Mouse (Mus musculus) heart, embryonic 12.5 days (tissue): Measurements from ENCODE around the gene Fam168a. TPM values are rescaled to one million over a fixed set of nuclear protein-coding genes. Genes with fewer than 3 reads are reported as not detected.

ENCODE experiments used
- ATAC-seq: fragments of 200-750 bp; cut with Nextera tagmentation; 2 replicates; pipeline ENCODE4 v1.8.0; 2017; ENCODE audit warnings: moderate TSS enrichment, moderate library complexity; ENCODE audit not compliant: insufficient number of reproducible peaks, low FRiP score
- H3K27ac ChIP-seq: fragments of 300-500 bp; sonication (generic); 2 replicates; pipeline ENCODE4 v1.5.1; 2016; ENCODE audit warnings: mild to moderate bottlenecking, moderate library complexity; ENCODE audit not compliant: poor library complexity, severe bottlenecking
- H3K27me3 ChIP-seq: fragments of 300-500 bp; sonication (generic); replicated peaks from 2 replicates; pipeline ENCODE4 v1.6.1; 2016; ENCODE audit warnings: mild to moderate bottlenecking, moderate library complexity
- H3K36me3 ChIP-seq: fragments of 300-500 bp; sonication (generic); 2 replicates; pipeline ENCODE4 v1.6.1; 2016; ENCODE audit warnings: mild to moderate bottlenecking, moderate library complexity
- H3K4me1 ChIP-seq: fragments of 300-500 bp; sonication (generic); replicated peaks from 2 replicates; pipeline ENCODE4 v1.6.1; 2016; ENCODE audit warnings: mild to moderate bottlenecking
- H3K4me2 ChIP-seq: fragments of 300-500 bp; sonication (generic); 2 replicates; pipeline ENCODE4 v1.6.1; 2016; ENCODE audit warnings: mild to moderate bottlenecking, moderate library complexity
- H3K4me3 ChIP-seq: fragments of 300-500 bp; sonication (generic); 2 replicates; pipeline ENCODE4 v1.5.1; 2016; ENCODE audit warnings: mild to moderate bottlenecking
- H3K9ac ChIP-seq: fragments of 300-500 bp; sonication (generic); 2 replicates; pipeline ENCODE4 v1.6.1; 2016; ENCODE audit warnings: mild to moderate bottlenecking, moderate library complexity
- H3K9me3 ChIP-seq: fragments of 300-500 bp; sonication (generic); replicated peaks from 2 replicates; pipeline ENCODE4 v1.6.1; 2016; ENCODE audit warnings: mild to moderate bottlenecking, moderate library complexity
- WGBS: fragments of 180-500 bp; shearing (Covaris S2); methylation state at CpG from one replicate; pipeline ENCODE4 v1.1.7; 2016; 5-methylcytosine and 5-hydroxymethylcytosine counted together
- polyA plus RNA-seq: library from polyadenylated mRNA; unstranded; fragments of >200 nt; fragmentation: Nextera tagmentation; extraction: Ambion mirVana; gene quantifications from 2 replicates; pipeline ENCODE4 v1.2.1, GENCODE M21; 2016

The Fam168a gene
- polyA plus RNA-seq, 1 experiment from 2014 or later: 31.6 TPM

DNA sequence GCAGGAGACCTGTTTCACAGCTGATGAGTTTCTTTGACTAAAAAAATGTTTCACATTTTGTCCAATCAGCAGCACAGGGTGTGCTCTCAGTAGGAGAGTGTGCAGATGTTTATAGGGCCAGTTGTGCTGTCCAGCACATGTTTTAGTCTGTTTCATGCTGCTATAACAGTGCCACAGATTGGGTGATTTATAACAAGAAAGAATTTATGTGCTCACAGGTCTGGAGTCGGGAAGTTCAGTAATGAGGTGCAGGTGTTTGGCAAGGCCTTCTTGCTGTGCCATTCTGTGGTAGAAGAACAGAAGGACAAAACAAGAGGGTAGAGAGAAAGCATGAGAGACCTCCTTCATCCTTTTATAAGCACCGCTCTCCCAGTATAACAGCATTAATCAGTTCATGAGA lies 78.2 kb downstream of the Fam168a start:
- no peak for ATAC-seq
- Histone ChIP-seq H3K27ac (no peak overlapping the region), H3K27me3 (no peaks in the 10 kb centered on the region), H3K4me3 (no peak overlapping the region), H3K9ac (no peak overlapping the region), H3K9me3 (no peaks in the 10 kb centered on the region), H3K4me2 (no peak overlapping the region), H3K36me3 (no peaks in the 10 kb centered on the region), H3K4me1 (peaks cover 8% of the 10 kb centered on the region)
- 77% methylated on average over 2 of the region's 2 CpGs for WGBS

DNA sequence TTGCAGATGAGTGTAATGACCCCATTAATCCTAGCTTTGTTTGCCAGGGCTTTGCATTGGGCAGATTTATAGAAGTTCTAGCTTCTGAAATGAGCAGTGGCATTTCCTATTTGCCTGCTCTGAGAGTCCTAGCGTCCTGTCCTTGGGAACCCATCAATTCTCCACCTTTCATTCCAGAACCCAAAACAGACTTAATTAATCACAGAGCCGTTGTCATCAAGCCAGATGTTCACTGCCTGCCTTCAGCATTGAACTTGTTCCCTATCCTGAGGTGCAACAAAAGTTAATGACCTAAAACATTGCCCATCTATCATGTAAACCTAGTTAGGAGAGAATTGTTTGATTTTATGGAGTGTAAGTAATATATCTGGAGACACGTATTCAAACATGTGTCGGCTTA lies 79.0 kb downstream of the Fam168a start:
- no peaks in the 10 kb centered on the region for H3K9me3 ChIP-seq
- ATAC-seq: no peak
- WGBS: 78% methylated on average over 4 of the region's 4 CpGs

DNA sequence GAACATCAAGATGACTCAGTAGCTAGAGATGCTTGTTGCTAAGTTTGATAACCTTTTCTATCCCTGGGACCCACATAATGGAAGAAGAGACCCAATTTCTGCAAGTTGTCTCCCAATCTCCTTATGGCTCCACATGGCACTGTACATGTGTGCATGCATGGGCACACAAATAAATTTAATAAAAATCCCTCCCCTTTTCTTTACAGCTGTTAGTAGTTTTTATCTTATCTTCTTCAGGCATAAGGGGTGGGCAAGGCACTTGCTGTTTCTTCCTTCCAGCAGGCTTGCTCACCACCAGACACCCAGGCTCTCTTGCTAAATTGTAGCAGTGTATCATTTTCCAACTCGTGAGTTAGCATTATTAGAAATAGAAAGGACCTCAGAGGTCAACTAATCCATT lies 79.6 kb downstream of the Fam168a start:
- Histone ChIP-seq H3K9ac (no peak overlapping the region), H3K27me3 (no peaks in the 10 kb centered on the region), H3K4me3 (no peak overlapping the region), H3K9me3 (no peaks in the 10 kb centered on the region), H3K4me2 (no peak overlapping the region), H3K4me1 (no peaks in the 10 kb centered on the region), H3K36me3 (no peaks in the 10 kb centered on the region), H3K27ac (no peak overlapping the region)
- no peak for ATAC-seq
- 60% methylated on average over 1 of the region's 1 CpGs for WGBS

More for the DNA sequence above, 79.0 kb downstream of the Fam168a start:
- Histone ChIP-seq H3K4me1 (peaks cover 4% of the 10 kb centered on the region), H3K27me3 (no peaks in the 10 kb centered on the region), H3K4me3 (no peak overlapping the region), H3K4me2 (no peak overlapping the region), H3K36me3 (no peaks in the 10 kb centered on the region), H3K9ac (no peak overlapping the region), H3K27ac (no peak overlapping the region)

DNA sequence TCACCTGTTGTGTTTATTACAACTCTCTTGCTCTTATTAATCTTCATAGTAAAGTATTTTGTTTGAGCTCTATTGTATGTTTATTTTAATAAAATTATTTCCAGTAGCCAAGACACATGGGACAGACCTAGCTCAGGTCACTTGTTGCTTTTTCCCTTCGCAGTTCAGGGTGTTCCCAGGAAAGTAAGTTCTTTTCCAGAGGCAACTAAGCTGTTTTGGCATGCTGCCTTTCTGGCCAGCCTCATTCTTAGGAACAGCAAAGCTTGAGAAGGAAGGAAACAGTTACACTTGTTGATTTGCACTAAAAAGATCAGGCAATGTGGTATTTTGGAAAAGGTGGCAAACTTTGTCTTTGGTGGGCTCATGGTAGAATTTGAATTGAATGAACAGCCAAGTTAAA lies 81.9 kb downstream of the Fam168a start:
- Histone ChIP-seq H3K4me1 (no peaks in the 10 kb centered on the region), H3K36me3 (no peaks in the 10 kb centered on the region), H3K9ac (no peak overlapping the region), H3K4me3 (no peak overlapping the region), H3K9me3 (no peaks in the 10 kb centered on the region), H3K27me3 (no peaks in the 10 kb centered on the region), H3K27ac (no peak overlapping the region), H3K4me2 (no peak overlapping the region)
- ATAC-seq: no peak
- 79% methylated on average over 1 of the region's 1 CpGs for WGBS

DNA sequence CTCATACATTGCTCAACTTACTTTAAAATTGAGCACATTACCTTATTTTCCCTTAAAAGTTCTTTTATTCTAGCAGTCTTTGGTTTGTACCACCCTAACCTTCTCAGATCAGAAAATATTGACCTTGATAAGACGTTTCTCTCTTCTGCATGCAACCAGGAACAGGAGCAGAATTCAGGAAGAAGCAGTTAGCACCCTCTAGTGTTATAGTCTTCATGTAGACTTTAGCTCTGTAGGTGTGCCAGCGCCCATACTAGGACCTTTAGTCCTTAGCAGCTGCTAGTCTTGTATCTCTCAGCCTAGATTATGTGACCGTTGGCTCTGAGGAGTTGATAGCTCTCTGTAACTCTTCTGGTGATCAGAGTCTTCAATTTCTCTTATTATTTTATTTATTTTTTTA lies 92.4 kb downstream of the Fam168a start:
- H3K4me1 ChIP-seq: no peaks in the 10 kb centered on the region
- no peak for ATAC-seq
- H3K9ac ChIP-seq: no peak overlapping the region
- H3K27me3 ChIP-seq: no peaks in the 10 kb centered on the region
- no peaks in the 10 kb centered on the region for H3K9me3 ChIP-seq
- H3K36me3 ChIP-seq: no peaks in the 10 kb centered on the region
- no peak overlapping the region for H3K27ac ChIP-seq
- H3K4me2 ChIP-seq: no peak overlapping the region
- WGBS: 33% methylated on average over 3 of the region's 3 CpGs
- no peak overlapping the region for H3K4me3 ChIP-seq

DNA sequence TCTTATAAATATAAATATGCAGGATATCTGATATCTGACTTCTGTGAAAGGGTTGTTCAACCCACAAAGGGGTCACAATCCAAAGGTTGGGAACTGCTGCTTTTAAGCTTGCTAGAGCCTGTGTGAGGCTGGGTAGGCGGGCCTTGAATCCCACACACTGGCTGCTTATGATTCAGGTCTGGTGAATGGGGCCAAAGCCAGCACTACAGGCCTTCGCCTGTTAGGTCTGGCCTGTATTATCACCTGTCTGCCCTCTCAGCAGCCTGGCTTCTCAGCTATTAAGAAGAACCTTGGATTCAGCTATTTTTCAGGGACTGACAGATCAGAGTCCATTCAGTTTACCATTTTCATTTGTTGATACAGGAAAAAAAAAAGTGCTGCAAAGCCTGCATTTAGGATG lies 99.0 kb downstream of the Fam168a start:
- Histone ChIP-seq H3K27ac (peak overlapping the region; percentile 8; the same call in 1 of the 2 replicates), H3K9me3 (no peaks in the 10 kb centered on the region), H3K27me3 (no peaks in the 10 kb centered on the region), H3K36me3 (peaks cover 3% of the 10 kb centered on the region; the same call in 1 of the 2 replicates), H3K4me2 (no peak overlapping the region), H3K9ac (no peak overlapping the region), H3K4me3 (no peak overlapping the region), H3K4me1 (peaks cover 8% of the 10 kb centered on the region; the same call in 1 of the 2 replicates)
- ATAC-seq: no peak
- 70% methylated on average over 2 of the region's 2 CpGs for WGBS

DNA sequence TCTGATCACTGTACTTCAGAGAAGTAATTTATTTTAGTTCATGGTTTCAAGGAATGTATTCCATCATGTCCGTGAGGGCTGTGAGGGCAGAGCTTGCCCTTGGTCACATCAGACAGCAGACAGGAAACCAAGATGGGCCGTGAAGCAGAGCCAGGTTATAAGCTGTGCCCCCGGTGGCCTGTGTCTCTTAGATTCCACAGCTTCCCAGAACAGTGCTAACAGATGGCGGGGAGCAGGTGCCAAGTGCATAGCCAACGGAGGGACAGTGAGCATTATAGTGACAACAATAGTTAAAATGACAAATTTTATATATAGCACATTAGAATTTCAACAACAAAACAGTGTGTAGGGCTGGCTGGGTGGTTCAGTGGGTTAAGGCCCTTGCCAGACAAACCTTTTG lies 105.5 kb downstream of the Fam168a start:
- H3K27me3 ChIP-seq: no peaks in the 10 kb centered on the region
- no peak overlapping the region for H3K4me3 ChIP-seq
- no peak overlapping the region for H3K27ac ChIP-seq
- peaks cover 13% of the 10 kb centered on the region for H3K36me3 ChIP-seq
- ATAC-seq: no peak
- peaks cover 13% of the 10 kb centered on the region for H3K4me1 ChIP-seq
- 77% methylated on average over 5 of the region's 5 CpGs for WGBS
- no peak overlapping the region for H3K4me2 ChIP-seq
- no peak overlapping the region for H3K9ac ChIP-seq
- no peaks in the 10 kb centered on the region for H3K9me3 ChIP-seq

DNA sequence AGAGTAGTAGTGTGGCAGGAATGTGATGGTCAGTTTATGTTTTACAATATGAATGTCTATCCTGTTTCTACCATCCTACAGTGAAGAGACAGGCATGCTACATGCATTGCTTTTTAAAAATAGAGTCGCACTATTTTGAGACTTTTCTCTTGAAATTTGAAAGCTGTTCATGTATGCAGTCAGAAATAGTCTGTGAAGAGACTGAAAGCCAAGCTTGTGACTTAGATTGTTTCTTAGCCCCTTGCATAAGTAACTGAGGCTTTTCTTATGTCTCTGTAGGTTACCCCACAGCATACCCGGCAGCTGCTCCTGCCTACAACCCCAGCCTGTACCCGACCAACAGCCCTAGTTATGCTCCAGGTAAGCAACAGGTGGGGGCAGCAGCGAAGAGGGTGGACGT lies 106.2 kb downstream of the Fam168a start:
- Histone ChIP-seq H3K9ac (no peak overlapping the region), H3K4me1 (peaks cover 21% of the 10 kb centered on the region), H3K4me2 (no peak overlapping the region), H3K9me3 (no peaks in the 10 kb centered on the region), H3K27ac (no peak overlapping the region), H3K36me3 (peaks cover 13% of the 10 kb centered on the region), H3K4me3 (no peak overlapping the region), H3K27me3 (no peaks in the 10 kb centered on the region)
- 84% methylated on average over 5 of the region's 5 CpGs for WGBS
- no peak for ATAC-seq

DNA sequence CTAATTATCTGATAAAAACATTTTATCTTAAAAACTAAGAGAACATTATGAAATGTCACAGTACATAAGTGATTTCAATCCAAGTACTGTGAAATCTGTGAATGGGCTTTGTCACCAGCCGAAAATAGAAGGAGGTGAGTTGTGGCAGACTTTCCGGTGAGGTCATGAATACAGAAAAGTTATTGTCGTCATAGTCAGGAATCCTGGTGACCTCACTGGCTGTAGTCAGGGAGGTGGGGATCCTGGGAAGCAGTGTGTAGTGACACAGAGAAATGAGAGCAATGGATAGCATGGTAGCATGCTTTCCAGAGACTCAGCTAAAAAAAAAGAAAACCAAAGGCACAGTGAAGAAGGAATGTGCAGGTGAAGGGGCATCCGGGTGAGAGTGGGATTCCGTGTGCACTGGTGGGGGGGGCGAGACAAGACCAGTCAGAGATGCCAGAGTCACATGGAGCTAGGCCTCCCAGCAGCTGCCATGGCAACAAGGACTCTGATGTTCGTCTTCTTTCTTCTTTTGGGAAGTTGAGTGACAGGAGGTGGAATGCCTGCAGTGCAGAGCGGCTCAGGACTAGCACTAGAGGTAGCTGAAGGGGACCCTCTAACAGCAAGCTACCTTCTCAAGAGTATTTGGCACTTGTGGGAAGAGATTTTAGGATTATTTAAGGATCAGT lies 109.6 kb downstream of the Fam168a start:
- Histone ChIP-seq H3K9ac (0 out of 2 replicates have a peak overlapping the region, but pooled peaks have one; percentile 7), H3K4me2 (peak overlapping the region; percentile 35; the same call in 1 of the 2 replicates), H3K4me1 (peaks cover 24% of the 10 kb centered on the region), H3K9me3 (no peaks in the 10 kb centered on the region), H3K36me3 (peaks cover 8% of the 10 kb centered on the region), H3K27me3 (no peaks in the 10 kb centered on the region), H3K4me3 (no peak overlapping the region), H3K27ac (peak overlapping the region; percentile 81)
- 39% methylated on average over 8 of the region's 8 CpGs for WGBS
- ATAC-seq: no peak

DNA sequence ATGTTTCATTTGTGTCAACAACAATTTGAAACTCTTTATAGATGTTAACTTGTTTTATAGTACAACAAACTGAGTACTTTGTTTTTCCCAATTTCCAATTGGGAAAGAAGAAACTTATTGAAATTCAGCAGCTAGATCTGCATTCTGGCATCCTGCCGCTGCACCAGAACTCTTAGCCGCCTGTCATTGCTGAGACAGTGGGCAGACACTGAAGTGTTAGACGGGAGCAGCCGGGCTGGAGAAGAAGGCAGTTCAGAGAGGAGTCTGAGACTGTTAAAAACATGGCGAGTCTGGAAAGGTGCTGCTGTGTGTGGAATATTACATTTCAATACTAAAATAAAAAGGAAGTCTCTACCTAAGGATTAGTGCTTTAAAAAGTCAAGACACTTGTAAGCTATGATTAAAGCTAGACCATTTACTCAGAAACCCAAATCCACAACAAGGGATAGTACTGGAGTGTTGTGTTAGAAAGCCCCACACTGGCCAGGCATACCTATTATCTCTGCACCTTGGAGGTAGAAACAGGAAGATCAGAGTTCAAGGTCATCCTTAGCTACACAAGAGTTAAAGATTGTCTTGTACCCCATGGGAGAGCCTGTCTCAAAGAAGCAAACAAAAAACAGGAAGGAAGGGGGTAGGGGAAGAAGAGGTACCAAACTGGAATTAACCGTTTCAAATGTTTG lies 110.5 kb downstream of the Fam168a start:
- Histone ChIP-seq H3K27ac (peak overlapping the region; percentile 65), H3K9ac (no peak overlapping the region), H3K36me3 (peaks cover 6% of the 10 kb centered on the region), H3K4me2 (peak overlapping the region; percentile 6; the same call in 1 of the 2 replicates), H3K4me1 (peaks cover 23% of the 10 kb centered on the region), H3K27me3 (no peaks in the 10 kb centered on the region), H3K9me3 (no peaks in the 10 kb centered on the region), H3K4me3 (no peak overlapping the region)
- no peak for ATAC-seq
- WGBS: 37% methylated on average over 6 of the region's 6 CpGs

DNA sequence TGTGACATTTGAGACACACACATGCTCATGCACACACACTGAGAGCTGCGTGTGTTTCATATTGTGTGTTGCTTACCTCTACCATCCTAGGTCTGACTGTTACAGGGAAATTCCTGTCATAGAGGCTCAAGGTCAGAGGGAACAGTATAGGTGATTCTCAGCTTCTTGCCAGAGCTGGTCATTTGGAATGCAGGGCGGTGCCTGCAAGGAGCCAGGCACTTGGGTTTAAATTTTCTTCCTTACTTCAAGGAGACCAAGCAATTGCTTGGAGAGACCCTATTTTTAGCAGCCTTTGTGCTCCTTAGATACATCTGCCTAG lies 111.0 kb downstream of the Fam168a start:
- H3K4me1 ChIP-seq: peaks cover 22% of the 10 kb centered on the region
- 60% methylated on average over 2 of the region's 2 CpGs for WGBS
- peaks cover 6% of the 10 kb centered on the region for H3K36me3 ChIP-seq
- 0 out of 2 replicates have a peak overlapping the region, but pooled peaks have one; percentile 6 for H3K4me2 ChIP-seq
- H3K9me3 ChIP-seq: no peaks in the 10 kb centered on the region
- no peaks in the 10 kb centered on the region for H3K27me3 ChIP-seq
- H3K27ac ChIP-seq: peak overlapping the region; percentile 65
- H3K4me3 ChIP-seq: no peak overlapping the region
- H3K9ac ChIP-seq: no peak overlapping the region
- no peak for ATAC-seq
